Comparison of ENCODE assay signal across 8 mouse cellular contexts in genomic region chr12:85270319-85270718, GRCm38 (mm10). TPM values are rescaled to one million over a fixed set of nuclear protein-coding genes. Genes with fewer than 3 reads are reported as not detected.
DNase-seq lines count a peak whose midpoint lies in the region; ATAC-seq and TF ChIP-seq lines count a peak whose summit lies in the region.

Gene Mlh3 (minus strand): TSS chr12:85270599.

- H3K9me3 ChIP-seq in CH12.LX (replicated peaks; ENCODE audit: low read length): no peaks in the 10 kb centered on the region
- no peaks in the 10 kb centered on the region for H3K9me3 ChIP-seq in forebrain, embryonic 14.5 days (replicated peaks; ENCODE audit: control insufficient read depth, low read length)
- no peaks in the 10 kb centered on the region for H3K9me3 ChIP-seq in liver, embryonic 16.5 days (replicated peaks; ENCODE audit: control insufficient read depth, low read length)
- H3K9me3 ChIP-seq in neural tube, embryonic 13.5 days: no peaks in the 10 kb centered on the region

- no peak for TF ChIP-seq EP300 in CH12.LX (IDR thresholded peaks at IDR 0.05; ENCODE audit: low read length)

- WGBS in forebrain, embryonic 14.5 days: under 1% methylated on average over 35 of the region's 35 CpGs
- 2% methylated on average over 35 of the region's 35 CpGs for WGBS in large intestine, adult 2 months
- under 1% methylated on average over 35 of the region's 35 CpGs for WGBS in liver, embryonic 16.5 days (ENCODE audit: insufficient replicate concordance)
- WGBS in neural tube, embryonic 13.5 days: under 1% methylated on average over 35 of the region's 35 CpGs

- H3K9ac ChIP-seq in CH12.LX (ENCODE audit: insufficient read depth, low read depth): peak within 1 kb of the TSS; percentile 86
- H3K9ac ChIP-seq in forebrain, embryonic 14.5 days (ENCODE audit: low read length): peak within 1 kb of the TSS; percentile 77
- H3K9ac ChIP-seq in liver, embryonic 16.5 days (ENCODE audit: low read depth, low read length): peak within 1 kb of the TSS; percentile 76
- peak within 1 kb of the TSS; percentile 68 for H3K9ac ChIP-seq in neural tube, embryonic 13.5 days

- TF ChIP-seq RAD21 in CH12.LX (IDR thresholded peaks at IDR 0.05; ENCODE audit: low read depth, low read length): no peak; the same call in 1 of the 2 replicates

- peak; percentile 78 for TF ChIP-seq POLR2A in CH12.LX (IDR thresholded peaks at IDR 0.05; ENCODE audit: low read depth, low read length)

- ATAC-seq in cerebellum, adult (ENCODE audit: insufficient number of reproducible peaks, low FRiP score, low TSS enrichment): peak; percentile 98
- peak; percentile 95 for ATAC-seq in forebrain, embryonic 14.5 days
- peak; percentile 88 for ATAC-seq in liver, embryonic 16.5 days (ENCODE audit: low read depth)
- peak; percentile 95 for ATAC-seq in neural tube, embryonic 13.5 days (ENCODE audit: low read depth)

- peaks cover 4 to 41% of the 10 kb centered on the region in 2 experiments; a peak in 2 of 4 replicates for H3K4me1 ChIP-seq in CH12.LX (ENCODE audit: control insufficient read depth in 1 of 2, insufficient read depth in 2 of 2)
- H3K4me1 ChIP-seq in forebrain, embryonic 14.5 days (ENCODE audit: control insufficient read depth, insufficient read depth, low read length): 0 out of 2 replicates have a peak, but pooled peaks cover 4% of the 10 kb centered on the region
- H3K4me1 ChIP-seq in liver, embryonic 16.5 days (ENCODE audit: control insufficient read depth, low read depth, low read length): peaks cover 8% of the 10 kb centered on the region
- H3K4me1 ChIP-seq in neural tube, embryonic 13.5 days (replicated peaks): 0 out of 2 replicates have a peak, but pooled peaks cover 11% of the 10 kb centered on the region

- H3K4me3 ChIP-seq in CH12.LX (replicated peaks in 1 of 3; ENCODE audit: low read depth in 2 of 3, low read length in 2 of 3, poor library complexity in 1 of 3): peak within 1 kb of the TSS; percentile 40 to 75 (median 61)
- H3K4me3 ChIP-seq in forebrain, embryonic 14.5 days (ENCODE audit: low read depth, low read length): peak within 1 kb of the TSS; percentile 54
- peak within 1 kb of the TSS; percentile 79 for H3K4me3 ChIP-seq in liver, embryonic 16.5 days (ENCODE audit: low read depth, low read length)
- peak within 1 kb of the TSS; percentile 50 for H3K4me3 ChIP-seq in neural tube, embryonic 13.5 days

- H3K79me2 ChIP-seq in CH12.LX (replicated peaks; ENCODE audit: control insufficient read depth, extremely low read depth, insufficient read depth, poor library complexity, severe bottlenecking): no peaks in the 10 kb centered on the region

- dilution Hi-C loops in CH12.LX (cut with MboI; ENCODE audit: extremely low pct_ligation_motif_present, extremely low pct_unique_long_range_greater_than_20kb, low sequenced_read_pairs): no loop called here

- H3K4me2 ChIP-seq in CH12.LX (ENCODE audit: insufficient read depth, low read depth, poor library complexity, severe bottlenecking): peak within 1 kb of the TSS; percentile 72
- peak within 1 kb of the TSS; percentile 57 for H3K4me2 ChIP-seq in forebrain, embryonic 14.5 days (ENCODE audit: low read length)
- peak within 1 kb of the TSS; percentile 79 for H3K4me2 ChIP-seq in liver, embryonic 16.5 days (ENCODE audit: low read depth, low read length)
- peak within 1 kb of the TSS; percentile 63 for H3K4me2 ChIP-seq in neural tube, embryonic 13.5 days

- intact Hi-C loops in heart, postnatal 14 days (cut with DNase I): no loop called here

- H3K27ac ChIP-seq in CH12.LX (ENCODE audit: insufficient read depth, low read depth): peak within 1 kb of the TSS; percentile 37
- H3K27ac ChIP-seq in forebrain, embryonic 14.5 days (ENCODE audit: low read depth, low read length): peak within 1 kb of the TSS; percentile 87
- peak within 1 kb of the TSS; percentile 73 for H3K27ac ChIP-seq in liver, embryonic 16.5 days (ENCODE audit: low read length)
- H3K27ac ChIP-seq in neural tube, embryonic 13.5 days (replicated peaks): peak within 1 kb of the TSS; percentile 78

- peaks cover 3 to 31% of the 10 kb centered on the region in 2 experiments for H3K36me3 ChIP-seq in CH12.LX (replicated peaks in 1 of 2; ENCODE audit: control insufficient read depth in 1 of 2, insufficient read depth in 1 of 2, low read length in 1 of 2)
- 0 out of 2 replicates have a peak, but pooled peaks cover 7% of the 10 kb centered on the region for H3K36me3 ChIP-seq in forebrain, embryonic 14.5 days (ENCODE audit: control insufficient read depth, insufficient read depth, low read length)
- no peaks in the 10 kb centered on the region; the same call in 1 of the 2 replicates for H3K36me3 ChIP-seq in liver, embryonic 16.5 days (ENCODE audit: control insufficient read depth, insufficient read depth)
- peaks cover 13% of the 10 kb centered on the region for H3K36me3 ChIP-seq in neural tube, embryonic 13.5 days

- in situ Hi-C loops in CH12.LX (cut with MboI; ENCODE audit: low pct_ligation_motif_present, low pct_unique_long_range_greater_than_20kb, low sequenced_read_pairs): no loop called here

- H3K27me3 ChIP-seq in CH12.LX (replicated peaks): no peaks in the 10 kb centered on the region
- H3K27me3 ChIP-seq in forebrain, embryonic 14.5 days (replicated peaks; ENCODE audit: control insufficient read depth, insufficient read depth, low read length): no peaks in the 10 kb centered on the region
- no peaks in the 10 kb centered on the region for H3K27me3 ChIP-seq in liver, embryonic 16.5 days (ENCODE audit: control insufficient read depth, insufficient read depth, low read depth, low read length)
- H3K27me3 ChIP-seq in neural tube, embryonic 13.5 days: no peaks in the 10 kb centered on the region

- DNase-seq in CH12.LX (ENCODE audit: extremely low read depth): peak; percentile 84
- DNase-seq in forebrain, embryonic 14.5 days (ENCODE audit: low spot score): peak; percentile 94
- DNase-seq in heart, postnatal 14 days: peak; percentile 85 to 86
- peak; percentile 73 for DNase-seq in large intestine, adult 2 months (ENCODE audit: low read depth, low spot score)
- peak; percentile 85 for DNase-seq in telencephalon, adult 2 months (ENCODE audit: low read depth, low spot score)

- peak in 1 of 2 experiments; percentile 41; a peak in 1 of 4 replicates for TF ChIP-seq CTCF in CH12.LX (conservative IDR thresholded peaks at IDR 0.05 in 1 of 2, IDR thresholded peaks at IDR 0.05 in 1 of 2; ENCODE audit: low read depth in 2 of 2, low read length in 2 of 2)

TF ChIP-seq in CH12.LX, 34 proteins besides CTCF, POLR2A, EP300 and RAD21:
- TF ChIP-seq POLR2AphosphoS2 (IDR thresholded peaks at IDR 0.05; ENCODE audit: low read depth, low read length) (no peak), MAX (IDR thresholded peaks at IDR 0.05; ENCODE audit: low read length) (peak; percentile 88), E2F4 (IDR thresholded peaks at IDR 0.05; ENCODE audit: insufficient replicate concordance, low read depth, low read length) (0 out of 2 replicates have a peak, but pooled peaks have one; percentile 43), CHD2 (IDR thresholded peaks at IDR 0.05; ENCODE audit: low read length) (no peak), BHLHE40 (IDR thresholded peaks at IDR 0.05; ENCODE audit: low read depth, low read length) (peak; percentile 80), RCOR1 (conservative IDR thresholded peaks at IDR 0.05; ENCODE audit: low read depth, low read length) (no peak), MXI1 (IDR thresholded peaks at IDR 0.05; ENCODE audit: low read depth, low read length) (no peak), NRF1 (IDR thresholded peaks at IDR 0.05; ENCODE audit: low read depth, low read length) (peak; percentile 97), TBP (conservative IDR thresholded peaks at IDR 0.05; ENCODE audit: low read depth, low read length) (0 out of 2 replicates have a peak, but pooled peaks have one; percentile 38), SIN3A (IDR thresholded peaks at IDR 0.05; ENCODE audit: low read length) (0 out of 2 replicates have a peak, but pooled peaks have one; percentile 36), USF1 (IDR thresholded peaks at IDR 0.05; ENCODE audit: low read depth, low read length) (peak; percentile 50), MAFK (IDR thresholded peaks at IDR 0.05; ENCODE audit: insufficient replicate concordance, low read length) (no peak), ZMIZ1 (IDR thresholded peaks at IDR 0.05; ENCODE audit: low read depth, low read length) (peak; percentile 43; the same call in 1 of the 2 replicates), USF2 (conservative IDR thresholded peaks at IDR 0.05; ENCODE audit: low read depth, low read length) (peak; percentile 16; the same call in 1 of the 2 replicates), ELF1 (IDR thresholded peaks at IDR 0.05; ENCODE audit: low read depth, low read length) (peak; percentile 46; the same call in 1 of the 2 replicates), NELFE (IDR thresholded peaks at IDR 0.05; ENCODE audit: low read depth, low read length) (peak; percentile 72), HCFC1 (IDR thresholded peaks at IDR 0.05; ENCODE audit: low read depth, low read length) (peak; percentile 54), CHD1 (IDR thresholded peaks at IDR 0.05; ENCODE audit: low read depth, low read length) (no peak), SMC3 (IDR thresholded peaks at IDR 0.05; ENCODE audit: low read depth, low read length) (peak; percentile 18), TCF12 (IDR thresholded peaks at IDR 0.05; ENCODE audit: low read depth, low read length) (peak; percentile 58; the same call in 1 of the 2 replicates), MYC (IDR thresholded peaks at IDR 0.05; ENCODE audit: low read depth, low read length) (peak; percentile 61; the same call in 1 of the 2 replicates), KAT2A (IDR thresholded peaks at IDR 0.05; ENCODE audit: insufficient replicate concordance, low read length) (0 out of 2 replicates have a peak, but pooled peaks have one; percentile 58), MAZ (IDR thresholded peaks at IDR 0.05; ENCODE audit: low read depth, low read length) (no peak), IRF4 (IDR thresholded peaks at IDR 0.05; ENCODE audit: low read depth, low read length) (peak; percentile 34; the same call in 1 of the 2 replicates), PAX5 (IDR thresholded peaks at IDR 0.05; ENCODE audit: low read length) (no peak)

RNA-seq across cellular contexts. Expression of gene Mlh3, which starts in this region (rescaled TPM):
- total RNA-seq in CH12.LX (2012; rRNA removed) (6.1 and 7.8 TPM in 2 replicates), CH12.LX (2014; rRNA removed) (8.2 and 9.8 TPM in 2 replicates)
- polyA plus RNA-seq in CH12.LX (2012; ENCODE audit: insufficient read length, low read depth): 6.7 and 8.3 TPM in 2 replicates
- 9.0 and 11.1 TPM in 2 replicates for polyA plus RNA-seq in forebrain, embryonic 14.5 days (2014; fragmentation: Nextera tagmentation; extraction: Ambion mirVana)
- total RNA-seq in heart, postnatal 14 days (2021): 1 to 10 TPM; 8.3 to 8.6 TPM
- polyA plus RNA-seq in large intestine, adult 2 months (2012; rRNA removed): 2.1 and 2.2 TPM in 2 replicates
- polyA plus RNA-seq in liver, embryonic 16.5 days (2015; fragmentation: Nextera tagmentation; extraction: Ambion mirVana): 2.2 and 2.3 TPM in 2 replicates
- polyA plus RNA-seq in neural tube, embryonic 13.5 days (2015; fragmentation: Nextera tagmentation; extraction: Ambion mirVana): 8.7 and 9.6 TPM in 2 replicates

Comparison
In these comparisons a context has a peak if more than half of its experiments do, and no peak if none do; other contexts are left out.
1. Peak in every context shown above with its lines: DNase-seq, ATAC-seq, H3K4me3 ChIP-seq and H3K27ac ChIP-seq.
2. H3K27ac ChIP-seq: peak in every context shown above with its lines; median percentile 87 in forebrain, embryonic 14.5 days; 78 in neural tube, embryonic 13.5 days; 73 in liver, embryonic 16.5 days; 37 in CH12.LX.